Mouse (Mus musculus) neural tube, embryonic 10.5 days (tissue): ENCODE measurements around the gene Paip2b.

Source experiments
- DNase-seq: peaks from one replicate; pipeline ENCODE4 v3.0.0-alpha.2; 2017; ENCODE audit warnings: low spot score; ENCODE audit errors: extremely low spot score

The Paip2b gene

GRCm38 (mm10) chr6:83831606-83832123 is at the start of gene Paip2b:
Gene Paip2b, minus strand, starts transcription at chr6:83831741.
- peak; percentile 96 for DNase-seq

GRCm38 (mm10) chr6:83879815-83880214 is 48.3 kb upstream of the Paip2b start:
- DNase-seq: peak; percentile 21

GRCm38 (mm10) chr6:83867598-83868585 is 36.4 kb upstream of the Paip2b start:
- DNase-seq: peak; percentile 35

- peak; percentile 96 for DNase-seq
Observed at GRCm38 (mm10) chr6:83866954-83867597, 35.5 kb upstream of the Paip2b start, which contains the start of gene Zfp638. Gene Zfp638, plus strand, starts transcription at chr6:83867109.

DNA sequence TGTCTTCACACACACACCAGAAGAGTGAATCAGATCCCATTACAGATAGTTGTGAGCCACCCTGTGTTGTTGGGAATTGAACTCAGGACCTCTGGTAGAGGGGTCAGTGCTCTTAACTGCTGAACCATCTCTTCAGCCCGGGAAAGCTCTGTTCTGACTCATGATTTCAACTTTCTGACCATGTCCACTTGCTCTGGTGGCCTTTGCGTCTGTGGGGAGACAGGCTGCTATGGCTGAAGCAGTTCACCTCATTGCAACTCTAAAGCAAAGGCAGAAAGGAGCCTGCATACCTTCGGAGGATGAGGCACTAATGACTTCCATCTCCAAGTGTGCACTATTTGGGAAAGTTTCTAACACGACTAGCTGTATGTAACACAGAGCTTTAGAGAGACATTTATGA is 34.9 kb upstream of the Paip2b start:
- peak; percentile 19 for DNase-seq

DNA sequence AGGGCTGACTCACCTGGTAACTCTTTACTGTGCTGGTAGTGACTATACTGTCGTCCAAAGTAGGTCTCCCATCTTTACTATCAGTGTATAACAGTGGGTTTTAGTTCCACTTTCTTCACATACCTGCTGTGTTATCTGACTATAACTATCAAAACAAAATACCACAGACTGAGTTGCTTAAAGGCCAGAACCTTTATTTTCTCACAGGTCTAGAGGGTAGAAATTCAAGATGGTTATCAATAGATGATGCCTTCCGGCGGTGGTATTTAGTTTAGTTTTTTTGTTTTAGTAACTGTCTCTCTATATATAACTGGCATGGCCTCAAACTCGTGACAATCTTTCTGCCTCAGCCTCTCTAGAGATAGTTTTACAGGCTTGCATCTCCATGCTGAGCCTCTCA is 32.0 kb upstream of the Paip2b start:
- DNase-seq: no peak

GRCm38 (mm10) chr6:83860033-83860432 is 28.5 kb upstream of the Paip2b start:
- no peak for DNase-seq

- DNase-seq: no peak
Observed at GRCm38 (mm10) chr6:83857476-83857875, 25.9 kb upstream of the Paip2b start.

- no peak for DNase-seq
Observed at GRCm38 (mm10) chr6:83849446-83849845, 17.9 kb upstream of the Paip2b start.

DNA sequence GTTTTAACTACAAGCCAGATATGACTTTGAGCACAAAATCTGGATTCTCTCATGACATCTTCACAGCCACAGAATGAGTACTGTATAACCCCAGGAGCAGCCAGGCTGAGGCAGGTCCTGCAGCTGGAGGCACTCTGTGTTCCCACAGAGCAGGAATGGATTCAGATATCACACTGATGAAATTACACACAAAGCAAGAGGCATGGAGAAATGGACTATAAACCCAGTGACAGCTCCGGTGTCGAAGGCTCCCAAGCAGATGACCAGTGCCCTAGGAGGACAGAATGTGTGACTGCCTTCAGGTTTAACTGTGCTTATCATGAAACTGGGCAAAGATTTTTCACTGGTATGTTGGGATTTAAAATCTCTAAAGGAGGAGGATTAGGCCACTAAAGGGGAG is 14.6 kb upstream of the Paip2b start:
- DNase-seq: no peak

GRCm38 (mm10) chr6:83844913-83845312 is 13.4 kb upstream of the Paip2b start:
- no peak for DNase-seq

DNA sequence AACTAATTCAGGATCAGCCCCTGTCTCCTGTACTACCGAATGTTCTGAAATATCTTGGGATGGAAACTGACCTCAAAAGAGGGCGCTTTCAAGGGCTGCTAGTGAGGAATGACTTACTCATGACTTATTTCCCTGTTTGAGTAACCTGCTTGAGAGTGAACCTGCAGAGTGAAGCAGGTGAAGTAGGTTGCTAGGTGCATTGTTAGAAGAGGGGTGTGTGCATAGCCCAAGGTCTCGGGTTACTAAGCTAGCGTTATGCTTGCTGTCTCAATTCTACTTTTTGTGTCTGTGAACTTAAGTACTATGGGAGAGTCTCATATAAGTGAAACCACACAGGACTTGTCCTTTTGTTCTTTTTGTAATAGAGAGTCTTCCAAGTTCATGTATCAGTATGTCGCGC is 8.5 kb upstream of the Paip2b start:
- DNase-seq: no peak

DNA sequence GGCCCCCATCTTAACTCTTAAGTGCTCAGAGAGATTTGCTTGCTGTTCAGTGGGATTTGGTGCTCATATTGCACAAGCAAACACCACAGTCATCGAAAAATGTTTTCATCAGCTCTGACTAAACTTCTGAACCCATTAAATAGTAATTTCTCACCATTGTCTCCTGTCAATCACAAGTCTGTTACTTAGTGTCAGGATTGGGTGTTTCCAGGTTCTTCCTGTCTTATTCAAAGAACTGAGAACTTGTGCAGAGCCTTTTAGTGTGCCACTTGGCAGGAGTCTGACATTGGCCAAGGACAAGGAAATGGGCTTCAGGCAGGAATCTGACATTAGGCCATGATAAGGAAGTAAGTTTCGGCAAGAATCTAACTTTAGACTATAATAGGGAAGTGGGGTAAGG is 6.5 kb upstream of the Paip2b start:
- DNase-seq: no peak

- no peak for DNase-seq
Observed at GRCm38 (mm10) chr6:83836826-83837225, 5.3 kb upstream of the Paip2b start.

GRCm38 (mm10) chr6:83832393-83832792 is 852 bp upstream of the Paip2b start:
- peak; percentile 14 for DNase-seq

GRCm38 (mm10) chr6:83830941-83831605 is 468 bp downstream of the Paip2b start:
- no peak for DNase-seq

DNA sequence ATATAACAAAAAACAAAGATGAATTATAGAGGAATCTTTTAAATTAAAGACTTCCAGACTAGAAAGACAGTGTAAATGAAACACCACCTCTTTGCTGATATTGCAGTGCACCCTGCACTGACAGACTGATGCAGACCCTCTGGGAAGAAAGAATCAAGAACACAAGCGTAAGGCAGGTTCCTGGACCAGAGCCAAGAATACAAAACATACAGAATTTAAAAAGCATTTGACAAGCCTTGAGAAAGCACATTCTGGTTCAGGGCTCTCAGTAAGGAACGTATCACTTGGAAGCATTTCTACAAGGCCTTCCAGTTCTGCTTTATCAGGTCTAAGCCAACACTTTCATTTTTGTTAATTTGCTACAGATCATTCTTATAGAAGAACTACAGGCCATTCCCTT is 9.7 kb downstream of the Paip2b start:
- DNase-seq: no peak

DNA sequence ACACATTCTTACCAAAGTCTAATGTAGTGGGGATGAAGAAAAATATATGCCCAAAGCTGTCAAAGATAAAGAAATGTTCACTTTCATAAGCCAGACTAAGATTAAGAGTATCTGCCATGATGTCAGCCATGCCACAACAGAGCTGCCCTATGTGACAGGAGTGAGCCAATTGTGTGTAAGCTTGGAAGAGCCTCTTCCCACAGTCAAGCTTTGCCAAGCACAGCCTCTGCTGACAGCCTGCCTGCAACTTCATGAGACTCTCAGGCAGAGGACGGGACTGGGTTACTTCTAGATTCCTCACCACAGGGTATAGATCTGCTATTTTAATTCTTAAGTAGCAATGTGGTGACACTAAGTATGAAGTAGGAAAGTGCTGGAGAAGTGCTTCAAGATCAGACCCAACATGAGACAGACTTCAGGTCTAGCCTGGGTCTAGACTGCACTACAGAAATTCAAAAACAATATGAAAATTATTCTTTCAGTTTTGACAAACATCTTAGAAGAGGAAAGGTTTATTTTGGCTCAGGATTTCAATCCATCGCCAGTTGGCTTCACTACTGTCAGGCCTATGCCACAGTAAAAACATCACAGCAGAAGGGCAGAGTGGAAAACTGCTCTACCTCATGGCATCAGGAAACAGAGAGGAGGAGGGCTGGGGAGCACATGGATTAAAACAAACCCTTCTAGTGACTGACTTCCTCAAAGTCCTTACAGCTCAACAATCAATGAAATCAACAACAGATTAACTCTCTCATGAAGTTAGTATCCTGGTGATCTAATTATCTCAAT is 10.6 kb downstream of the Paip2b start:
- DNase-seq: no peak

- DNase-seq: no peak
Observed at GRCm38 (mm10) chr6:83818996-83819395, 12.5 kb downstream of the Paip2b start.

GRCm38 (mm10) chr6:83815801-83816200 is 15.7 kb downstream of the Paip2b start:
- DNase-seq: no peak

DNA sequence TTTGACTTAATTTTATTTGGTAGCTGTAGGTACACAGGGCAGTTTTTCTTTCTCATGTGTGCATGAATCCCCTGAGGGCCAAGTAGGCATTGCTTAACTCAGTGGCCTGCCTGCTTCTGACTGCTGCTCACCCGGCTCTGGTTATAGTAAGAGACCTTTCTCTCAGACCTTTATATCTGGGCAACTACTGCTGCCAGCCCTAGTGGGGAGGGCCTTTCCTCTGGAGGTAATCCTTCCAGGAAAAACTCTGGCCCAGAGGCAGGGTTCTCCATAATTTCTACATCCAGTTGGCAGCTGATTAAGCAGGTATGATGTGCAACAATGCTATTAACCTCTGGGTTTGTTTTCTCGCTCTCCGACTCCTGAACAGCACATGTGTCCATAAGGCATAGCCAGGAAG is 28.7 kb downstream of the Paip2b start:
- no peak for DNase-seq
